Mouse (Mus musculus): ENCODE results near the gene Sh2d4b. TPM values are rescaled to one million over a fixed set of nuclear protein-coding genes. Genes with fewer than 3 reads are reported as not detected.
A peak's percentile ranks its signal among the peaks of the same experiment; 100 is the strongest.

Gene Sh2d4b
- polyA plus RNA-seq (2015; fragmentation: Nextera tagmentation; extraction: Ambion mirVana) = 0.73 and 2.0 TPM in 2 replicates

- H3K36me3 ChIP-seq (ENCODE audit: control insufficient read depth, insufficient read depth, low read length) = no peaks in the 10 kb centered on the region
- H3K4me3 ChIP-seq (ENCODE audit: low read length) = no peak within 1 kb of the TSS
- WGBS = 45% methylated on average over 3 of the region's 3 CpGs
- no peak for ATAC-seq (ENCODE audit: low read depth)
- peaks cover 7% of the 10 kb centered on the region; the same call in 1 of the 2 replicates for H3K4me1 ChIP-seq (replicated peaks; ENCODE audit: control insufficient read depth, insufficient read depth, low read length)
- H3K9me3 ChIP-seq (ENCODE audit: control insufficient read depth, low read length) = no peaks in the 10 kb centered on the region
- H3K27me3 ChIP-seq (ENCODE audit: control insufficient read depth, insufficient read depth, low read depth, low read length) = no peaks in the 10 kb centered on the region
- no peak within 1 kb of the TSS for H3K4me2 ChIP-seq (ENCODE audit: low read depth, low read length)
- no peak within 1 kb of the TSS for H3K9ac ChIP-seq (ENCODE audit: low read length)
- H3K27ac ChIP-seq (ENCODE audit: low read length) = no peak within 1 kb of the TSS
Measured at GRCm38 (mm10) chr14:40893196-40893595, at the start of gene Sh2d4b. Gene Sh2d4b (minus strand): TSS chr14:40893266.

GRCm38 (mm10) chr14:40942429-40942828 is 49.4 kb upstream of the Sh2d4b start:
- Histone ChIP-seq H3K36me3 (ENCODE audit: control insufficient read depth, insufficient read depth, low read length) (peaks cover 2% of the 10 kb centered on the region; the same call in 1 of the 2 replicates), H3K4me3 (ENCODE audit: low read length) (no peak overlapping the region), H3K4me1 (replicated peaks; ENCODE audit: control insufficient read depth, insufficient read depth, low read length) (no peaks in the 10 kb centered on the region; the same call in none of the 2 replicates), H3K27ac (ENCODE audit: low read length) (no peak overlapping the region), H3K27me3 (ENCODE audit: control insufficient read depth, insufficient read depth, low read depth, low read length) (no peaks in the 10 kb centered on the region), H3K4me2 (ENCODE audit: low read depth, low read length) (no peak overlapping the region), H3K9ac (ENCODE audit: low read length) (no peak overlapping the region), H3K9me3 (ENCODE audit: control insufficient read depth, low read length) (no peaks in the 10 kb centered on the region)
- no peak for ATAC-seq (ENCODE audit: low read depth)
- 61% methylated on average over 2 of the region's 2 CpGs for WGBS

DNA sequence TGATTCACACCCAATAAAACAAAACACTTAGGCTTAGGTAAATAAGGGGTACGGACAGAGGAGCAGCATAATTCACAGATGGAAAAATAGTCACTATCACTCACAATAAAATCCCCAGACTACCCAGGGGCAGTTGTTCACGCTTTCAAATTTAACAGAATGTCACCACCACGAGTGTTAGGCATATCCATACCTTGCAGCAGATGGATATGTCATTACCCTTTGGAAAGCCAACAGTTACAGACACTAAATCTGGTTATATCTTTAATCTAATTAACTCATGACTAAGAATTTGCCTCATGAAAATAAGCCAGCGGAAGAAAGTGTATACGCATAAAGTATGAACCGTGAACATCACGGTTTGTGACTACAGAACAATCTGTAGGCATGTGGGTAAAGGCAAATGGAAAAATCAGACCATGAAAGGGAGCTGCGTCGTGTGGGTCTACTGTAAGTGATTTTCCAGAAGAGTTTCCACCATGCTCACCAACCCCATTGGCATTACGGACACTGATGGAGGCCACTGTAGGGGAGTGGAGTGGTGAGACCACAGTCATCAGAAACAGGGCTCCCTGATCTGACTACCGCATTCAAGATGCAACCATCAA is 45.4 kb upstream of the Sh2d4b start:
- Histone ChIP-seq H3K9me3 (ENCODE audit: control insufficient read depth, low read length) (no peaks in the 10 kb centered on the region), H3K27me3 (ENCODE audit: control insufficient read depth, insufficient read depth, low read depth, low read length) (no peaks in the 10 kb centered on the region), H3K4me2 (ENCODE audit: low read depth, low read length) (no peak overlapping the region), H3K4me1 (replicated peaks; ENCODE audit: control insufficient read depth, insufficient read depth, low read length) (peaks cover 4% of the 10 kb centered on the region), H3K9ac (ENCODE audit: low read length) (no peak overlapping the region), H3K4me3 (ENCODE audit: low read length) (no peak overlapping the region), H3K36me3 (ENCODE audit: control insufficient read depth, insufficient read depth, low read length) (0 out of 2 replicates have a peak, but pooled peaks cover 2% of the 10 kb centered on the region), H3K27ac (ENCODE audit: low read length) (no peak overlapping the region)
- ATAC-seq (ENCODE audit: low read depth) = no peak
- 84% methylated on average over 11 of the region's 11 CpGs for WGBS

DNA sequence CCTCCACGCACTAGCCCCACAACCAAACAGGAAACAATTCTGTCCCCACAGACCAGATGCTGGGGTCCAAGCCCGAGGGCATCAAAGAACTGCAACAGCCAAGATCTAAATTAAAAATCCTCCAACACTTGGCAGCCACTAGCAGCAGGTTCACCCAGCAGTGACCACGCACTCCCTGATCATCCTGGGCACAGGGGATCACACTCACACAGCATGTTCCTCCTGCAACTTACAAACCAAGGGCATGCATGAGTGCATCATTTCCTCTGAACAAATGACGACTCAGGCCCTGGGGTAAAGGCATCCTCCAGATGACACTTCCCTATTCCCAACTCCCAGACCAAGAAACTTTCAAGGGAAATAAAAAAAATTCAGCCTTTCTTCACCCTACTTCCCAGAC is 44.0 kb upstream of the Sh2d4b start:
- Histone ChIP-seq H3K4me1 (replicated peaks; ENCODE audit: control insufficient read depth, insufficient read depth, low read length) (peaks cover 10% of the 10 kb centered on the region), H3K27ac (ENCODE audit: low read length) (no peak overlapping the region)
- 78% methylated on average over 4 of the region's 4 CpGs for WGBS

DNA sequence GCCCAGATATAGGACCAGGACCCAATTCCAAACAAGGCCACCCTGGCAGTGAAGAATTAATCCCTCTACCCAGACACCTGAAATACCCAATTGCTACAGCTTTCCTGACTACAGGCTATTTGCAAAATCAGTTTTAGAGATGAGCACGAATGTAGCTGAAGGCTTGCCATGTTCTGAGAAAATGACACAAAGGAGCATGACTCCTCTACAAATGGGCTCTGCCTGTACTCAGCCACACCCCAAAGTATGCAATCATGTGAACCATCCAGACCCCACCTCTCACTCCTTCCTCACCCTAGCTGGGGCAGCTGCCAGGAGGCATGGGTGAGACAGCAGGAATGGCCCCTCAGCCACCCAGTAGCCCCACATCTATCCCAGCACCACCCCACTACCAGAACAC is 42.4 kb upstream of the Sh2d4b start:
- H3K4me3 ChIP-seq (ENCODE audit: low read length) = no peak overlapping the region
- WGBS = 79% methylated on average over 1 of the region's 1 CpGs
- H3K27ac ChIP-seq (ENCODE audit: low read length) = no peak overlapping the region
- no peak overlapping the region for H3K9ac ChIP-seq (ENCODE audit: low read length)
- no peaks in the 10 kb centered on the region for H3K9me3 ChIP-seq (ENCODE audit: control insufficient read depth, low read length)
- peaks cover 25% of the 10 kb centered on the region for H3K4me1 ChIP-seq (replicated peaks; ENCODE audit: control insufficient read depth, insufficient read depth, low read length)
- 0 out of 2 replicates have a peak, but pooled peaks cover 2% of the 10 kb centered on the region for H3K36me3 ChIP-seq (ENCODE audit: control insufficient read depth, insufficient read depth, low read length)
- no peaks in the 10 kb centered on the region for H3K27me3 ChIP-seq (ENCODE audit: control insufficient read depth, insufficient read depth, low read depth, low read length)
- no peak overlapping the region for H3K4me2 ChIP-seq (ENCODE audit: low read depth, low read length)
- no peak for ATAC-seq (ENCODE audit: low read depth)

More for the DNA sequence above, 44.0 kb upstream of the Sh2d4b start:
- Histone ChIP-seq H3K9ac (ENCODE audit: low read length) (no peak overlapping the region), H3K9me3 (ENCODE audit: control insufficient read depth, low read length) (no peaks in the 10 kb centered on the region), H3K27me3 (ENCODE audit: control insufficient read depth, insufficient read depth, low read depth, low read length) (no peaks in the 10 kb centered on the region), H3K36me3 (ENCODE audit: control insufficient read depth, insufficient read depth, low read length) (0 out of 2 replicates have a peak, but pooled peaks cover 2% of the 10 kb centered on the region), H3K4me3 (ENCODE audit: low read length) (no peak overlapping the region), H3K4me2 (ENCODE audit: low read depth, low read length) (no peak overlapping the region)
- ATAC-seq (ENCODE audit: low read depth) = no peak

- Histone ChIP-seq H3K4me2 (ENCODE audit: low read depth, low read length) (no peak overlapping the region), H3K27ac (ENCODE audit: low read length) (no peak overlapping the region), H3K9ac (ENCODE audit: low read length) (no peak overlapping the region), H3K36me3 (ENCODE audit: control insufficient read depth, insufficient read depth, low read length) (0 out of 2 replicates have a peak, but pooled peaks cover 2% of the 10 kb centered on the region), H3K4me1 (replicated peaks; ENCODE audit: control insufficient read depth, insufficient read depth, low read length) (peaks cover 25% of the 10 kb centered on the region), H3K4me3 (ENCODE audit: low read length) (no peak overlapping the region), H3K27me3 (ENCODE audit: control insufficient read depth, insufficient read depth, low read depth, low read length) (no peaks in the 10 kb centered on the region), H3K9me3 (ENCODE audit: control insufficient read depth, low read length) (no peaks in the 10 kb centered on the region)
- ATAC-seq (ENCODE audit: low read depth) = no peak
- WGBS = 71% methylated on average over 2 of the region's 2 CpGs
Measured at GRCm38 (mm10) chr14:40935054-40935453, 42.0 kb upstream of the Sh2d4b start.

DNA sequence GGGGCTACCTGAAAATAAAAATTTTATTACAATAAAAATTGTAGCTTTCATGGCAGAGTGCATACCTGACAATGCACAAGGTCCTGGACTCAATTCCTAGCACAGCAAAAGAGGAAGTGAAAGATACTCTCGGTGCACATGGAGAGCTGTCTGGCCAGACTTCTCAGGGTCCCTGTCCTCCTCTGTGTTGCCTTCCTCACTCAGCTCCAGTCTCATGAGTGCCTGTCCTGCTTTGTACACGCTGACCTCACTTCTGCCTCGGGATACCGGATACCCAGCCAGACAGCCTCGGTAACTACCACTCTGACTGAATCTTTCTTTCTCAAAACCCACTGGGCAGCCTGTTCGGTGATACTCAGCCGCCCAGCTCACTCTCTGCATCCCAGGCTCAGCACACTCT is 40.3 kb upstream of the Sh2d4b start:
- no peak for ATAC-seq (ENCODE audit: low read depth)
- no peaks in the 10 kb centered on the region for H3K36me3 ChIP-seq (ENCODE audit: control insufficient read depth, insufficient read depth, low read length)
- no peaks in the 10 kb centered on the region for H3K27me3 ChIP-seq (ENCODE audit: control insufficient read depth, insufficient read depth, low read depth, low read length)
- no peaks in the 10 kb centered on the region for H3K9me3 ChIP-seq (ENCODE audit: control insufficient read depth, low read length)
- H3K4me2 ChIP-seq (ENCODE audit: low read depth, low read length) = no peak overlapping the region
- 70% methylated on average over 7 of the region's 7 CpGs for WGBS
- peaks cover 27% of the 10 kb centered on the region for H3K4me1 ChIP-seq (replicated peaks; ENCODE audit: control insufficient read depth, insufficient read depth, low read length)
- H3K4me3 ChIP-seq (ENCODE audit: low read length) = no peak overlapping the region
- no peak overlapping the region for H3K27ac ChIP-seq (ENCODE audit: low read length)
- no peak overlapping the region for H3K9ac ChIP-seq (ENCODE audit: low read length)

DNA sequence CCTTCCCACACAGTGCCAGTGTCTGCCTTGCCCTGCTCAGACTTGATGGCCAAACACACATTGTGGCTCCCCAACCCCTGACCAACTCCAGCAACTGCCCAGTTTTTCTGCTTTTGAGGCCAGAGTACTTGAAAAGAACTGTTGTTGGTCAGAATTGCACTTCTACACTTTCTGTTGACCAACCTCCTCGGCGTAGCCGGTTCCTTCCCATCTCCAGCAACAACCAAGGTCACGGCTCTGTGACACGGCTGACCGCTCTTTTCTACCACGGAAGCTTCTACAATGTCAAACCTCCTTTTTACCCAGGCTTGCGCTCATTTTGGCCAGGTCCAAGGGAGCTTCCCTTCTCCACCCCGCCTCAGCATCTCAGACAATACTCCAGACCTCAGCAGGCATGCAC is 39.2 kb upstream of the Sh2d4b start:
- ATAC-seq (ENCODE audit: low read depth) = no peak
- H3K4me1 ChIP-seq (replicated peaks; ENCODE audit: control insufficient read depth, insufficient read depth, low read length) = peaks cover 37% of the 10 kb centered on the region
- 87% methylated on average over 9 of the region's 9 CpGs for WGBS

GRCm38 (mm10) chr14:40931115-40931829 is 38.2 kb upstream of the Sh2d4b start:
- H3K4me2 ChIP-seq (ENCODE audit: low read depth, low read length) = no peak overlapping the region

More for the DNA sequence above, 39.2 kb upstream of the Sh2d4b start:
- H3K27me3 ChIP-seq (ENCODE audit: control insufficient read depth, insufficient read depth, low read depth, low read length) = no peaks in the 10 kb centered on the region
- H3K9me3 ChIP-seq (ENCODE audit: control insufficient read depth, low read length) = no peaks in the 10 kb centered on the region
- no peak overlapping the region for H3K4me2 ChIP-seq (ENCODE audit: low read depth, low read length)
- H3K9ac ChIP-seq (ENCODE audit: low read length) = no peak overlapping the region
- H3K27ac ChIP-seq (ENCODE audit: low read length) = peak overlapping the region; percentile 56; the same call in 1 of the 2 replicates
- H3K36me3 ChIP-seq (ENCODE audit: control insufficient read depth, insufficient read depth, low read length) = no peaks in the 10 kb centered on the region
- H3K4me3 ChIP-seq (ENCODE audit: low read length) = no peak overlapping the region

More at GRCm38 (mm10) chr14:40931115-40931829, 38.2 kb upstream of the Sh2d4b start:
- Histone ChIP-seq H3K27ac (ENCODE audit: low read length) (peak overlapping the region; percentile 56), H3K9ac (ENCODE audit: low read length) (no peak overlapping the region), H3K4me3 (ENCODE audit: low read length) (no peak overlapping the region), H3K9me3 (ENCODE audit: control insufficient read depth, low read length) (no peaks in the 10 kb centered on the region), H3K27me3 (ENCODE audit: control insufficient read depth, insufficient read depth, low read depth, low read length) (no peaks in the 10 kb centered on the region), H3K36me3 (ENCODE audit: control insufficient read depth, insufficient read depth, low read length) (no peaks in the 10 kb centered on the region), H3K4me1 (replicated peaks; ENCODE audit: control insufficient read depth, insufficient read depth, low read length) (peaks cover 39% of the 10 kb centered on the region)
- 34% methylated on average over 3 of the region's 3 CpGs for WGBS
- ATAC-seq (ENCODE audit: low read depth) = no peak; the same call in 1 of the 2 replicates
